Mouse (Mus musculus) erythroblast, embryonic 14.5 days (primary cell): ENCODE data around the gene Usp21.

Experiments
- GATA1 ChIP-seq: IDR thresholded peaks from 2 replicates; pipeline ENCODE4 v1.6.1; 2012; ENCODE audit warnings: low read length, inconsistent platforms, mixed read lengths
- TAL1 ChIP-seq: IDR thresholded peaks from 3 replicates; pipeline ENCODE4 v1.6.1; 2012; ENCODE audit warnings: low read length, inconsistent platforms, mixed read lengths

DNA sequence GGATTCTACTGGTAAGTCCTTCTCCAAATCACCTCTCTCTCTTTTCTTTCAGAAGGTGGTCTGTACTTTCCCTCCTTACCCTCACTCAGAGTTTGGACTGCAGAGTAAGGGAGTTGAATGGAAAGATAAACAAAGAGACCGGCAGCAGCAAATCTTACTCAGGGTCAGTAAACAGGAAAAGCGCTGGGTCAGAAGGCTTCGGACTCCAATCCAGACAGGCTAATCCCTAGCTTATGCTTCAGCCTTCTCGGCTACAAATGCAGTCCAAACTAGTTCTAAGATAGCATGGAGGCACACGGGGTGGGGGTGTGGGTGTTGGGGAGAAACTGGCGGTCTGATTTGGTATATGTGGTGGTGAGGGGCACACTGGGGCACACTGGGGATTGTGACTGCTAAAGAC, 50.4 kb downstream of the Usp21 start:
- TF ChIP-seq TAL1: no peak
- TF ChIP-seq GATA1: no peak
